Mouse (Mus musculus) midbrain, embryonic 15.5 days (tissue): ENCODE measurements at regions not wholly inside any gene's neighbourhood (a gene's known extent, or its start where the extent isn't known, plus 50 kb on each side); places are given as distances from the start of the nearest gene placed in this dataset.

Experiments
- ATAC-seq: fragments of 200-750 bp; cut with Nextera tagmentation; replicated peaks from 2 replicates; pipeline ENCODE4 v1.8.0; 2017; ENCODE audit warnings: moderate TSS enrichment
- H3K27ac ChIP-seq: fragments of 300-500 bp; sonication (generic); 2 replicates; pipeline ENCODE4 v1.5.1; 2015; ENCODE audit warnings: mild to moderate bottlenecking, inconsistent platforms
- H3K27me3 ChIP-seq: fragments of 300-500 bp; sonication (generic); replicated peaks from 2 replicates; pipeline ENCODE4 v1.6.1; 2015; ENCODE audit warnings: inconsistent platforms
- H3K36me3 ChIP-seq: fragments of 300-500 bp; sonication (generic); replicated peaks from 2 replicates; pipeline ENCODE4 v1.6.1; 2015; ENCODE audit warnings: inconsistent platforms
- H3K4me1 ChIP-seq: fragments of 300-500 bp; sonication (generic); 2 replicates; pipeline ENCODE4 v1.6.1; 2015; ENCODE audit warnings: inconsistent platforms
- H3K4me2 ChIP-seq: fragments of 300-500 bp; sonication (generic); 2 replicates; pipeline ENCODE4 v1.6.1; 2015; ENCODE audit warnings: inconsistent platforms, mild to moderate bottlenecking, moderate library complexity
- H3K4me3 ChIP-seq: fragments of 300-500 bp; sonication (generic); 2 replicates; pipeline ENCODE4 v1.5.1; 2015; ENCODE audit warnings: mild to moderate bottlenecking, inconsistent platforms
- H3K9ac ChIP-seq: fragments of 300-500 bp; sonication (generic); 2 replicates; pipeline ENCODE4 v1.6.1; 2015; ENCODE audit warnings: mild to moderate bottlenecking, inconsistent platforms
- H3K9me3 ChIP-seq: fragments of 300-500 bp; sonication (generic); 2 replicates; pipeline ENCODE4 v1.6.1; 2016; ENCODE audit warnings: inconsistent platforms
- WGBS: fragments of 180-500 bp; shearing (Covaris S2); methylation state at CpG from one replicate; pipeline ENCODE4 v1.1.7; 2015; ENCODE audit warnings: mixed read lengths; 5-methylcytosine and 5-hydroxymethylcytosine counted together

- H3K4me2 ChIP-seq, result no peak overlapping the region
- no peaks in the 10 kb centered on the region for H3K4me1 ChIP-seq
- H3K9ac ChIP-seq, result no peak overlapping the region
- ATAC-seq, result no peak
- H3K27me3 ChIP-seq, result no peaks in the 10 kb centered on the region
- 84% methylated on average over 4 of the region's 4 CpGs for WGBS
- no peaks in the 10 kb centered on the region for H3K9me3 ChIP-seq
- no peak overlapping the region for H3K4me3 ChIP-seq
- H3K27ac ChIP-seq, result no peak overlapping the region
- H3K36me3 ChIP-seq, result no peaks in the 10 kb centered on the region
Observed at GRCm38 (mm10) chr1:144355560-144356310, 106.7 kb upstream of the Rgs1 start.

- Histone ChIP-seq H3K4me2 (no peak overlapping the region), H3K36me3 (no peaks in the 10 kb centered on the region), H3K4me3 (no peak overlapping the region), H3K4me1 (no peaks in the 10 kb centered on the region), H3K9ac (no peak overlapping the region), H3K9me3 (no peaks in the 10 kb centered on the region), H3K27me3 (no peaks in the 10 kb centered on the region), H3K27ac (no peak overlapping the region)
- no peak for ATAC-seq
- WGBS, result 91% methylated on average over 3 of the region's 3 CpGs
Observed at GRCm38 (mm10) chr1:144355041-144355440, 106.0 kb upstream of the Rgs1 start.

GRCm38 (mm10) chr1:144353320-144353719, 104.3 kb upstream of the Rgs1 start:
- H3K4me3 ChIP-seq, result no peak overlapping the region
- no peaks in the 10 kb centered on the region for H3K9me3 ChIP-seq
- H3K4me1 ChIP-seq, result no peaks in the 10 kb centered on the region
- H3K9ac ChIP-seq, result no peak overlapping the region
- H3K27me3 ChIP-seq, result no peaks in the 10 kb centered on the region
- no peak overlapping the region for H3K4me2 ChIP-seq
- no peaks in the 10 kb centered on the region for H3K36me3 ChIP-seq
- ATAC-seq, result no peak
- no peak overlapping the region for H3K27ac ChIP-seq

- no peaks in the 10 kb centered on the region for H3K4me1 ChIP-seq
- WGBS, result 89% methylated on average over 1 of the region's 1 CpGs
- H3K9ac ChIP-seq, result no peak overlapping the region
- ATAC-seq, result no peak
- H3K27ac ChIP-seq, result no peak overlapping the region
- no peaks in the 10 kb centered on the region for H3K36me3 ChIP-seq
- H3K4me2 ChIP-seq, result no peak overlapping the region
- no peak overlapping the region for H3K4me3 ChIP-seq
- H3K27me3 ChIP-seq, result no peaks in the 10 kb centered on the region
- H3K9me3 ChIP-seq, result no peaks in the 10 kb centered on the region
Observed at GRCm38 (mm10) chr1:144343820-144344219, 94.8 kb upstream of the Rgs1 start.

GRCm38 (mm10) chr1:144343299-144343698, 94.3 kb upstream of the Rgs1 start:
- WGBS, result 80% methylated on average over 5 of the region's 5 CpGs
- ATAC-seq, result no peak
- Histone ChIP-seq H3K4me3 (no peak overlapping the region), H3K27ac (no peak overlapping the region), H3K9ac (no peak overlapping the region), H3K9me3 (no peaks in the 10 kb centered on the region), H3K36me3 (no peaks in the 10 kb centered on the region), H3K27me3 (no peaks in the 10 kb centered on the region), H3K4me1 (no peaks in the 10 kb centered on the region), H3K4me2 (no peak overlapping the region)

GRCm38 (mm10) chr1:144337572-144337971, 88.5 kb upstream of the Rgs1 start:
- 85% methylated on average over 2 of the region's 2 CpGs for WGBS
- Histone ChIP-seq H3K4me3 (no peak overlapping the region), H3K36me3 (no peaks in the 10 kb centered on the region), H3K9ac (no peak overlapping the region), H3K4me1 (no peaks in the 10 kb centered on the region), H3K27ac (no peak overlapping the region), H3K27me3 (no peaks in the 10 kb centered on the region), H3K9me3 (no peaks in the 10 kb centered on the region), H3K4me2 (no peak overlapping the region)
- ATAC-seq, result no peak

- Histone ChIP-seq H3K27ac (no peak overlapping the region), H3K27me3 (no peaks in the 10 kb centered on the region), H3K9ac (no peak overlapping the region), H3K9me3 (no peaks in the 10 kb centered on the region), H3K4me1 (no peaks in the 10 kb centered on the region), H3K36me3 (no peaks in the 10 kb centered on the region), H3K4me2 (no peak overlapping the region), H3K4me3 (no peak overlapping the region)
- 87% methylated on average over 8 of the region's 8 CpGs for WGBS
- ATAC-seq, result no peak
Observed at GRCm38 (mm10) chr1:144330365-144331050, 81.5 kb upstream of the Rgs1 start.

GRCm38 (mm10) chr1:144319406-144319805, 70.4 kb upstream of the Rgs1 start:
- H3K36me3 ChIP-seq, result no peaks in the 10 kb centered on the region
- no peak overlapping the region for H3K9ac ChIP-seq
- H3K27me3 ChIP-seq, result no peaks in the 10 kb centered on the region
- H3K9me3 ChIP-seq, result no peaks in the 10 kb centered on the region
- WGBS, result 82% methylated on average over 6 of the region's 6 CpGs
- no peak overlapping the region for H3K27ac ChIP-seq
- no peak overlapping the region for H3K4me3 ChIP-seq
- no peak overlapping the region for H3K4me2 ChIP-seq
- H3K4me1 ChIP-seq, result no peaks in the 10 kb centered on the region
- ATAC-seq, result no peak

- WGBS, result 68% methylated on average over 1 of the region's 1 CpGs
- Histone ChIP-seq H3K4me1 (no peaks in the 10 kb centered on the region), H3K27ac (no peak overlapping the region), H3K9ac (no peak overlapping the region), H3K9me3 (no peaks in the 10 kb centered on the region), H3K4me3 (no peak overlapping the region), H3K36me3 (no peaks in the 10 kb centered on the region), H3K4me2 (no peak overlapping the region), H3K27me3 (no peaks in the 10 kb centered on the region)
- no peak for ATAC-seq
Observed at GRCm38 (mm10) chr1:144318289-144318688, 69.2 kb upstream of the Rgs1 start.

GRCm38 (mm10) chr1:144317560-144317959, 68.5 kb upstream of the Rgs1 start:
- Histone ChIP-seq H3K4me3 (no peak overlapping the region), H3K36me3 (no peaks in the 10 kb centered on the region), H3K4me2 (no peak overlapping the region), H3K9ac (no peak overlapping the region), H3K9me3 (no peaks in the 10 kb centered on the region), H3K27ac (no peak overlapping the region), H3K4me1 (no peaks in the 10 kb centered on the region), H3K27me3 (no peaks in the 10 kb centered on the region)
- ATAC-seq, result no peak
- 91% methylated on average over 3 of the region's 3 CpGs for WGBS

GRCm38 (mm10) chr1:144316251-144316650, 67.2 kb upstream of the Rgs1 start:
- H3K9ac ChIP-seq, result no peak overlapping the region
- WGBS, result 90% methylated on average over 2 of the region's 2 CpGs
- H3K27ac ChIP-seq, result no peak overlapping the region
- H3K4me2 ChIP-seq, result no peak overlapping the region
- no peak for ATAC-seq
- no peaks in the 10 kb centered on the region for H3K9me3 ChIP-seq
- H3K27me3 ChIP-seq, result no peaks in the 10 kb centered on the region
- no peak overlapping the region for H3K4me3 ChIP-seq
- no peaks in the 10 kb centered on the region for H3K4me1 ChIP-seq
- no peaks in the 10 kb centered on the region for H3K36me3 ChIP-seq

- no peak overlapping the region for H3K27ac ChIP-seq
- H3K4me2 ChIP-seq, result no peak overlapping the region
- H3K9ac ChIP-seq, result no peak overlapping the region
- no peak for ATAC-seq
- H3K9me3 ChIP-seq, result no peaks in the 10 kb centered on the region
- no peaks in the 10 kb centered on the region for H3K36me3 ChIP-seq
- no peaks in the 10 kb centered on the region for H3K4me1 ChIP-seq
- no peaks in the 10 kb centered on the region for H3K27me3 ChIP-seq
- WGBS, result 91% methylated on average over 2 of the region's 2 CpGs
- no peak overlapping the region for H3K4me3 ChIP-seq
Observed at GRCm38 (mm10) chr1:144314382-144314781, 65.3 kb upstream of the Rgs1 start.

- Histone ChIP-seq H3K27ac (no peak overlapping the region), H3K4me1 (no peaks in the 10 kb centered on the region), H3K9me3 (no peaks in the 10 kb centered on the region), H3K27me3 (no peaks in the 10 kb centered on the region), H3K36me3 (no peaks in the 10 kb centered on the region), H3K4me3 (no peak overlapping the region), H3K4me2 (no peak overlapping the region), H3K9ac (no peak overlapping the region)
- 92% methylated on average over 1 of the region's 1 CpGs for WGBS
- no peak for ATAC-seq
Observed at GRCm38 (mm10) chr1:144313318-144313717, 64.3 kb upstream of the Rgs1 start.
